Mouse (Mus musculus) embryonic facial prominence, embryonic 13.5 days (tissue): ENCODE results near the gene Hic1. TPM values are rescaled to one million over a fixed set of nuclear protein-coding genes. Genes with fewer than 3 reads are reported as not detected.
"Not testable (repeated sequence)": the region's sequence is repeated elsewhere in the genome, so short reads cannot be mapped to it uniquely, and the experiment has no call there.

ENCODE experiments used
- ATAC-seq: fragments of 200-750 bp; cut with Nextera tagmentation; 2 replicates; pipeline ENCODE4 v1.8.0; 2017; ENCODE audit warnings: low read depth; ENCODE audit not compliant: insufficient number of reproducible peaks, insufficient read depth, low FRiP score, low TSS enrichment
- H3K27ac ChIP-seq: fragments of 300-500 bp; sonication (generic); 2 replicates; pipeline ENCODE4 v1.5.1; 2015; ENCODE audit warnings: moderate library complexity, mild to moderate bottlenecking, inconsistent platforms
- H3K27me3 ChIP-seq: fragments of 300-500 bp; sonication (generic); 2 replicates; pipeline ENCODE4 v1.6.1; 2015; ENCODE audit warnings: mild to moderate bottlenecking, inconsistent platforms
- H3K36me3 ChIP-seq: fragments of 300-500 bp; sonication (generic); 2 replicates; pipeline ENCODE4 v1.6.1; 2015; ENCODE audit warnings: mild to moderate bottlenecking, inconsistent platforms
- H3K4me1 ChIP-seq: fragments of 300-500 bp; sonication (generic); 2 replicates; pipeline ENCODE4 v1.6.1; 2015; ENCODE audit warnings: inconsistent platforms
- H3K4me2 ChIP-seq: fragments of 300-500 bp; sonication (generic); 2 replicates; pipeline ENCODE4 v1.6.1; 2015; ENCODE audit warnings: moderate library complexity, mild to moderate bottlenecking, inconsistent platforms
- H3K4me3 ChIP-seq: fragments of 300-500 bp; sonication (generic); 2 replicates; pipeline ENCODE4 v1.5.1; 2015; ENCODE audit warnings: mild to moderate bottlenecking, inconsistent platforms
- H3K9ac ChIP-seq: fragments of 300-500 bp; sonication (generic); 2 replicates; pipeline ENCODE4 v1.6.1; 2015; ENCODE audit warnings: mild to moderate bottlenecking, inconsistent platforms
- H3K9me3 ChIP-seq: fragments of 300-500 bp; sonication (generic); 2 replicates; pipeline ENCODE4 v1.6.1; 2016; ENCODE audit warnings: inconsistent platforms
- WGBS: fragments of 180-500 bp; shearing (Covaris S2); methylation state at CpG from one replicate; pipeline ENCODE4 v1.1.7; 2015; ENCODE audit warnings: mixed read lengths; 5-methylcytosine and 5-hydroxymethylcytosine counted together
- polyA plus RNA-seq: library from polyadenylated mRNA; unstranded; fragments of >200 nt; fragmentation: Nextera tagmentation; extraction: Ambion mirVana; gene quantifications from 2 replicates; pipeline ENCODE4 v1.2.1, GENCODE M21; 2015

Hic1 gene
- polyA plus RNA-seq, 1 experiment from 2014 or later = 9.7 TPM

GRCm38 (mm10) chr11:75190905-75191441, 21.7 kb upstream of the Hic1 start, which contains the start of gene Dph1:
Dph1 (minus strand) TSS chr11:75191241.
- Histone ChIP-seq H3K9ac (peak within 1 kb of the TSS; percentile 77), H3K27ac (peak within 1 kb of the TSS; percentile 39; the same call in 1 of the 2 replicates), H3K4me2 (peak within 1 kb of the TSS; percentile 85), H3K4me1 (peaks cover 57% of the 10 kb centered on the region), H3K36me3 (no peaks in the 10 kb centered on the region), H3K9me3 (no peaks in the 10 kb centered on the region), H3K27me3 (peaks cover 50% of the 10 kb centered on the region), H3K4me3 (peak within 1 kb of the TSS; percentile 85)
- ATAC-seq = no peak
- WGBS = 40% methylated on average over 5 of the region's 5 CpGs

GRCm38 (mm10) chr11:75190371-75190724, 21.0 kb upstream of the Hic1 start:
- H3K4me1 ChIP-seq = peaks cover 54% of the 10 kb centered on the region

GRCm38 (mm10) chr11:75189713-75190370, 20.5 kb upstream of the Hic1 start:
- peak overlapping the region; percentile 39; the same call in 1 of the 2 replicates for H3K27ac ChIP-seq
- 1% methylated on average over 22 of the region's 22 CpGs for WGBS
- no peaks in the 10 kb centered on the region for H3K9me3 ChIP-seq
- peak overlapping the region; percentile 77 for H3K9ac ChIP-seq
- H3K27me3 ChIP-seq = peaks cover 39% of the 10 kb centered on the region
- ATAC-seq = peak; percentile 10; the same call in 1 of the 2 replicates
- H3K36me3 ChIP-seq = peaks cover 5% of the 10 kb centered on the region; the same call in 1 of the 2 replicates
- H3K4me1 ChIP-seq = peaks cover 51% of the 10 kb centered on the region
- peak overlapping the region; percentile 85 for H3K4me3 ChIP-seq
- peak overlapping the region; percentile 85 for H3K4me2 ChIP-seq

More at GRCm38 (mm10) chr11:75190371-75190724, 21.0 kb upstream of the Hic1 start:
- WGBS = 0% methylated on average over 24 of the region's 24 CpGs
- Histone ChIP-seq H3K9me3 (no peaks in the 10 kb centered on the region), H3K9ac (peak overlapping the region; percentile 77), H3K27ac (peak overlapping the region; percentile 39; the same call in 1 of the 2 replicates), H3K36me3 (peaks cover 5% of the 10 kb centered on the region; the same call in 1 of the 2 replicates), H3K4me3 (peak overlapping the region; percentile 85), H3K4me2 (peak overlapping the region; percentile 85), H3K27me3 (peaks cover 44% of the 10 kb centered on the region)
- peak; percentile 73 for ATAC-seq

- H3K4me3 ChIP-seq = no peak overlapping the region
- H3K9ac ChIP-seq = 0 out of 2 replicates have a peak overlapping the region, but pooled peaks have one; percentile 17
- no peaks in the 10 kb centered on the region for H3K27me3 ChIP-seq
- no peak overlapping the region for H3K4me2 ChIP-seq
- H3K36me3 ChIP-seq = peaks cover 48% of the 10 kb centered on the region
- 58% methylated on average over 2 of the region's 2 CpGs for WGBS
- H3K27ac ChIP-seq = no peak overlapping the region
- peaks cover 17% of the 10 kb centered on the region for H3K4me1 ChIP-seq
- ATAC-seq = no peak
- no peaks in the 10 kb centered on the region for H3K9me3 ChIP-seq
Measured at GRCm38 (mm10) chr11:75184986-75185385, 15.7 kb upstream of the Hic1 start.

GRCm38 (mm10) chr11:75184573-75184972, 15.3 kb upstream of the Hic1 start:
- Histone ChIP-seq H3K27me3 (no peaks in the 10 kb centered on the region), H3K4me3 (no peak overlapping the region), H3K4me2 (no peak overlapping the region), H3K9me3 (no peaks in the 10 kb centered on the region), H3K36me3 (peaks cover 48% of the 10 kb centered on the region), H3K4me1 (peaks cover 16% of the 10 kb centered on the region), H3K9ac (no peak overlapping the region), H3K27ac (no peak overlapping the region)
- ATAC-seq = no peak
- WGBS = 90% methylated on average over 5 of the region's 5 CpGs

- no peaks in the 10 kb centered on the region for H3K27me3 ChIP-seq
- no peak for ATAC-seq
- H3K9ac ChIP-seq = no peak overlapping the region
- H3K4me3 ChIP-seq = no peak overlapping the region
- peaks cover 48% of the 10 kb centered on the region for H3K36me3 ChIP-seq
- no peaks in the 10 kb centered on the region for H3K9me3 ChIP-seq
- H3K27ac ChIP-seq = no peak overlapping the region
- WGBS = 74% methylated on average over 2 of the region's 2 CpGs
- H3K4me1 ChIP-seq = peaks cover 13% of the 10 kb centered on the region; the same call in 1 of the 2 replicates
- no peak overlapping the region for H3K4me2 ChIP-seq
Measured at GRCm38 (mm10) chr11:75183917-75184570, 14.7 kb upstream of the Hic1 start.

- H3K27ac ChIP-seq = peak within 1 kb of the TSS; percentile 79
- peak within 1 kb of the TSS; percentile 84 for H3K4me3 ChIP-seq
- H3K27me3 ChIP-seq = peaks cover 3% of the 10 kb centered on the region; the same call in 1 of the 2 replicates
- peak within 1 kb of the TSS; percentile 86 for H3K9ac ChIP-seq
- peaks cover 21% of the 10 kb centered on the region for H3K4me1 ChIP-seq
- peak; percentile 89 for ATAC-seq
- peaks cover 44% of the 10 kb centered on the region for H3K36me3 ChIP-seq
- H3K4me2 ChIP-seq = peak within 1 kb of the TSS; percentile 94
- no peaks in the 10 kb centered on the region for H3K9me3 ChIP-seq
- under 1% methylated on average over 33 of the region's 33 CpGs for WGBS
Measured at GRCm38 (mm10) chr11:75178672-75179208, 9.4 kb upstream of the Hic1 start, which contains the start of gene Ovca2. Ovca2 (minus strand) TSS chr11:75178835.

- Histone ChIP-seq H3K36me3 (peaks cover 37% of the 10 kb centered on the region), H3K9ac (peak overlapping the region; percentile 86), H3K4me2 (peak overlapping the region; percentile 94), H3K27me3 (peaks cover 11% of the 10 kb centered on the region), H3K4me3 (peak overlapping the region; percentile 84), H3K9me3 (no peaks in the 10 kb centered on the region), H3K4me1 (peaks cover 27% of the 10 kb centered on the region), H3K27ac (peak overlapping the region; percentile 79)
- 50% methylated on average over 12 of the region's 12 CpGs for WGBS
- ATAC-seq = no peak
Measured at GRCm38 (mm10) chr11:75178011-75178410, 8.7 kb upstream of the Hic1 start.

GRCm38 (mm10) chr11:75174574-75174973, 5.3 kb upstream of the Hic1 start:
- ATAC-seq, H3K9me3 ChIP-seq, H3K36me3 ChIP-seq, H3K27ac ChIP-seq, H3K9ac ChIP-seq, H3K4me2 ChIP-seq, H3K4me3 ChIP-seq: not testable (repeated sequence)
- WGBS = 63% methylated on average over 6 of the region's 6 CpGs
- Histone ChIP-seq H3K4me1 (peaks cover 53% of the 10 kb centered on the region), H3K27me3 (peaks cover 45% of the 10 kb centered on the region)

- WGBS = 6% methylated on average over 15 of the region's 15 CpGs
- Histone ChIP-seq H3K27ac (no peak overlapping the region), H3K36me3 (peaks cover 9% of the 10 kb centered on the region), H3K27me3 (peaks cover 53% of the 10 kb centered on the region), H3K4me1 (peaks cover 59% of the 10 kb centered on the region), H3K4me2 (peak overlapping the region; percentile 89), H3K9ac (0 out of 2 replicates have a peak overlapping the region, but pooled peaks have one; percentile 46), H3K9me3 (no peaks in the 10 kb centered on the region), H3K4me3 (peak overlapping the region; percentile 59)
- ATAC-seq = no peak
Measured at GRCm38 (mm10) chr11:75173799-75174165, 4.5 kb upstream of the Hic1 start.

GRCm38 (mm10) chr11:75173095-75173798, 3.9 kb upstream of the Hic1 start:
- Histone ChIP-seq H3K27me3 (peaks cover 58% of the 10 kb centered on the region), H3K4me1 (peaks cover 64% of the 10 kb centered on the region), H3K4me3 (peak overlapping the region; percentile 59), H3K9me3 (no peaks in the 10 kb centered on the region), H3K9ac (0 out of 2 replicates have a peak overlapping the region, but pooled peaks have one; percentile 46), H3K36me3 (peaks cover 9% of the 10 kb centered on the region), H3K4me2 (peak overlapping the region; percentile 89), H3K27ac (no peak overlapping the region)
- peak; percentile 49; the same call in 1 of the 2 replicates for ATAC-seq
- under 1% methylated on average over 71 of the region's 71 CpGs for WGBS
